Mouse (Mus musculus) layer of hippocampus, postnatal 36 days (tissue): ENCODE results near the gene Pdk1. TPM values are rescaled to one million over a fixed set of nuclear protein-coding genes. Genes with fewer than 3 reads are reported as not detected.

ENCODE experiments used
- DNase-seq, 2 experiments: peaks; one replicate each; pipeline ENCODE4 v3.0.0; 2022
- total RNA-seq, 2 experiments: library from RNA; stranded (reverse); gene quantifications; 2 replicates each; pipeline ENCODE4 v1.2.3; 2021

Pdk1 gene
- total RNA-seq = 10 to 100 TPM; 42.0 to 43.3 TPM

DNA sequence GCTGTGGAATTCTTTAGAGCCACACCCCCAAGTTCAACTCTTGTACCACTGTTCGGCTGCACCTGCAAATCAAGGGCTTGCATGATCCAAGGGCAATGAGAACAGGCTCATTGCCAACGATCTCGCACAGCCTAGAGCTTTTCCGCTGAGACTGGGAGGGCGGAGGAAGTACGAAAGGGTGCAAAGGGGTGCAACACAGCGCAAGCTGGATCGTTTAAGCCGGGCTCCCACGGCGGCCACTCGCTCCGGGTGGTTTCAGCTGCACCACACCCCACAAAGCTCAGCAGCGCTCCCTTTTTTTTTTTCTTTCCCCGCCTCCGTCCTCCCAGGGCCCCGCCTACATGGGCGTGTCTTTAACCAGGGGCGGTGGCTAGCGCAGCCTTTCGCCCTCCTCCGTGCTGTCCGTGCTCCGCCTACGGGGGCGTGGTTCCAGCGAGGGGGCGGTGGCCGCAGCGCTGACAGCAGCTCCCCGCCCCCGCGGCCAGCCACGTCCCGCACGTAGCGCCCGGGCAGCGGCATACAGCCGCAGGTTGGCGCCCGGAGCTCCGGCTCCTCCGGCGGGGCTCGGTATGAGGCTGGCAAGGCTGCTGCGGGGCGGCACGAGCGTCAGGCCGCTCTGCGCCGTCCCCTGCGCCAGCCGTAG is at the start of gene Pdk1:
Gene Pdk1, plus strand, starts transcription at position 424 of the 643 bp plus-strand sequence.
- peak; percentile 97 for DNase-seq

DNA sequence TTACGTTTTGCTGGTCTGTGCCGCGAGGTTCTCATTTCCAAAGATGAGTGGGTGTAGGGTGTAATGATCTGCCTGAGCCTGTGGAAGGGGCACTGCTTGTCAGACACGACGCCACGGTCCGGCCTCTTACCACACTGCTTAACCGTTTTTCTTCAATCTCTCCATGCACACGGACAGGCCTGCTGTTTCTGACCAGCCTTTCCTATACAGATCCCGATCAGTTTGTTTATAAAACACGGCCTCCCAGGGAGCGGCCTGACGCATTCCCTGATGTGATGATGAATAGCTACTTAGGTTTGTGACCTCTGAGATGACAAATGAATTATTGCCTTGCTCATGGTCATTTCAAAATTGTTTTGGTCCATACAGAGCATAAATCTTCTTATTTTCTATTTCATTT is 48.9 kb upstream of the Pdk1 start:
- no peak for DNase-seq

DNA sequence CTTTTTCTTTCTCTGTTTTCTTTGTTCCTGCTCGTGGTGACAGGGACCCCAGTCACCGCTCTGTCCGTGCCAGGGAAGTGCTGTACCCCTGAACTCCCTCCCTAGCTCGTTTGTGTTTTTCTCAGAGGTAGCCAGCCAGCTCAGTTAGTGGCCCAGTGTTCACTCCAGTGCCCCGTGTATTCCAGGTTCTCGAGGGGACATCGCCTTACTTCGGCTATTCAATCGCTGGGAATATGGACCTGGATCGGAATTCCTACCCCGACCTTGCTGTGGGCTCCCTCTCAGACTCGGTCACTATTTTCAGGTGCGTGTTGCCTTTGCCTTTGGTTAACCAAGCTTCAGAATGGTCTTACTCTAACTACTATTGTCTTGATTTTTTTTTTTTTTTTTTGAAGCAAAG is 45.3 kb upstream of the Pdk1 start:
- no peak for DNase-seq

DNA sequence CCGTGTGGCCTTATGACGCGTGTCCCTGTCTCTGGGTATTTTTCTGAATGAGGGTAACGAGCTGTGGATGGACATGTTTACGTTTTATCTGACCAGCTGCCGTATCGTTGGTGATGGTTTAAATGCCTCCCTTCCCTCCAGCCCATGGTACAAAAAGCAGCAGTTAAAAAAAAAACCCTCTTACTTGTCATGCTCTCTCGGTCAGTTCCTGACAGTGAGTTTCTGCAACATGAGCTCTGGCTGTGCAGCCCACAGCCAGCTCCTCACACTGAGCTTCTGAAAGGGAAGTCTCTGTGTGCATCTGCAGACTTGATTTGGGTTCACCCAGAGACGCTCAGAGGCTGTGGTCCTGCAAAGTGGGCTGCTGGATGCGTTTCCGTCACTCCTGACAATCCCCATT is 44.1 kb upstream of the Pdk1 start:
- no peak for DNase-seq

DNA sequence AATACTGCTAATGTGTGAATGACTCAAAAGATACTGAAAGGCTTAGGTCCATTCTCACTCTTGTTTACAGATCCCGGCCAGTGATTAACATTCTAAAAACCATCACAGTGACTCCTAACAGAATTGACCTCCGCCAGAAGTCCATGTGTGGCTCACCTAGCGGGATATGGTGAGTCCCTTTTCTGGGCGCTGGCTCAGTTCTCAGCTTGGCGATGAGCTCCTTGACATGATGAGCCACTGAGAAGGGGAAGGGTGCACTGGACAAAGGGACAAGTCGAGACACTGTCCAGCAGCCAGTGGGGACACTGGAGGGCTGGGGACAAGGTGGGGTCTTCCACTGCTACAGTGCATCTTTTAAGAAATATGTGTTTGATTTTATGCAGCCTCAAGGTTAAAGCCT is 39.4 kb upstream of the Pdk1 start:
- DNase-seq = no peak

DNA sequence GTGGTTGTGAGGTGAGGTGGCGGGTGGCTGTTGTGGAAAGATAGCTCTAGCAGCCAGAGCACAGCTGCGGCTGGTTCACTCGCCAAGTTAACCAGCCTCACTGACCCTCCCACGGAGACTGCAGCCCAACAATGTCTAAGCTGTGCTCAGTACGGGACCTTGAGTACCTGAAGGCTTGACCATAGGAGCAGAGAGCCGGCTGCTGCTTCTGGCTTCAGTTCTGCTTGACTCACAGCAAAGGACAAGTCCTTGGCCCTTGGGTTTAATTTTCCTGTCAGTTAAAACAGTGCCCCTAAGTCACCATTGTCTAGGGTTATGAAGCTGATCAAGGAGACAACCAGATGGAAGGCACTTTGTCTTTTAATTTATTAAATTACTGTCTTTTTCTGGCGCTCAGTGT is 38.7 kb upstream of the Pdk1 start:
- no peak for DNase-seq

DNA sequence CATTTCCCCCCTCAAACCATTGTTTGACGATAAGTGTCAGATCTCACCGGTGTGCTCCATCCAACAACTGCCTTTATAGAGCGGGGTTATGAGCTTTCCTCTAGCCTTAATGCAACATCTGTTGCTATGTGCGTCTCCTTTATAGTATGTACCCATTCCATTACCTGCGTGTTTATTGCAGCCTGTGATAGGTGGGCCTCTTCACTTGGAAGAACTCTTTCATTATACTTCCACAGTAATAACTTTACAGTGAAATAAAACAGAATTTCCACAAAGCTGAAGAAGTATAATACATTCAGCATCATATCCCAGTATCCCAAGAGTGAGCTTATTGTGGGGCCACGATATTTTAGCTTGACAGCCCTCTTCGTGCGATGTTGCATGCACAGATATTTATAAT is 37.5 kb upstream of the Pdk1 start:
- DNase-seq = no peak

DNA sequence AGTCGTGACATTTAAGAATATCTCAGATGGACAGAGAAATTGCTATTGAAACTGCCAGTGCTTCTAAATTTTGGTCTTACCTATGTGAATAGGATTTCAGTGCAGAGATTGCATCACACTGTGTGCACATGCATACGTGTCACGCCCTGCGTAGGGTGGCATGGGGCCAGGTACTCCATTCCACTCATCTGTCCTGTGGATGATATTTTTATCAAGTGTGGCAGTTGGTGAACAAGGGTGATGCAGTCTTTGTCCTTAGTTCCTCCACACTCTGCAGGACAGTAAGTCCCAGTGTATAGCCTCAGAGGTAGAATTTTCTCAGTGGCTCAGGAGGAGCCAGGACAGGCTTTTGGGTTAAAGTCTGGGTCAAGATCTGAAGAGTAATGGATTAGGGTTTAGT is 36.8 kb upstream of the Pdk1 start:
- no peak for DNase-seq

DNA sequence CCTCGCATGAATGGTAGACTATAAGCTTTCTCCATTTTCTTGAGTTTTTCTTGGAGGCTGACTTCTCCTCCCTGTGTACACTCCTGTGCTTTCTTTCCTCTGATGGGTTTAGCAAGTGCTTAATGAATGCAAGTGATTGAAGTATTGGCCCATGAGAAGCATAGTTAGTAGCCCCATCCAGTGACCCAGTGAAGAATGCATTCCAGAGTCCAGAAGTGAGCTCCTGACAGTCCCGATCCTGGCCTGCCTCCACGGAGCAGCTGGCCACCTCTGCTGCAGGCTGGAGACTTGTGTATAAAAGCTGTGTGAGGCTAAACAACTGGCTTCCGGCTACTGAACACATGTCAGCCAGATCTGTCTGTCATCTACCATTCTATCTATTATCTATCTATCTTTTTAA is 35.8 kb upstream of the Pdk1 start:
- DNase-seq = no peak

DNA sequence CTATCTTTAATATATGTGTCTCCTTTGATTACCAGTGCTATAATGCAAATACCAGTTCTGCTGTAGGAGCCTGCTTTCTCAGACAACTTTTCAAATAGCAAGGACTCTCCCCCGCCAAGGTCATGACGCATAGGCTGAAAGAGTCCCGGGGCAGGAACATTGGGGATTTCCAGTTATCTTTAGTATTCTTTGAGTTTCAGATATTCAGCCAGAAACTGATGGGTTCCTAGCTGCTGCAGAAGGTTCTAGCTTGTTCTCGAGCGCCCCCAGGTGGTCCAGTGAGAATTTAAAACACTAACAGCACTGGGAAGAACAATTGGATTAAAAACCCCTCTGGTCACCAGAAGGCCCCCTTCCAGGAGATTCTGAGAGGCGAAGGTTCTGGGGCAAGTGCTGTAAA is 35.2 kb upstream of the Pdk1 start:
- peak; percentile 59 to 64 for DNase-seq

DNA sequence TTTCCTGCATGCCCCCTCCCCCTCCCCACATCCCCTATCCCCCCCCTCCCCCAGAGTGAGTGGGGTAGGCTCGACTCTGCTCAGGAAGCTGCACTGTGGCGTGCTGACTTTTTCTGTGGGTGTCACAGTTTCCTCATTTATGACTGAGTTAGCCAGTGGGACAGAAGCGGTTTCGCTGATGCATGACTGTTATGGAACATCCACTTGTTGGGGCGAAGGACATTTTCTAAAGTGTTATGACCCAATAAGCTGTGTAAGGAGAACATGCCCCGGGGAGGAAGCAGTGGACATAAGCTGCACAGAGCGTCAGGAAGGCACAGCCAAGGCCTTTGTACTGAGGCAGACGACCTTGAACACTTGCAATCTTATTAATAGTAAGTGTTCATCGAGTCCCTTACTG is 29.7 kb upstream of the Pdk1 start:
- DNase-seq = no peak

DNA sequence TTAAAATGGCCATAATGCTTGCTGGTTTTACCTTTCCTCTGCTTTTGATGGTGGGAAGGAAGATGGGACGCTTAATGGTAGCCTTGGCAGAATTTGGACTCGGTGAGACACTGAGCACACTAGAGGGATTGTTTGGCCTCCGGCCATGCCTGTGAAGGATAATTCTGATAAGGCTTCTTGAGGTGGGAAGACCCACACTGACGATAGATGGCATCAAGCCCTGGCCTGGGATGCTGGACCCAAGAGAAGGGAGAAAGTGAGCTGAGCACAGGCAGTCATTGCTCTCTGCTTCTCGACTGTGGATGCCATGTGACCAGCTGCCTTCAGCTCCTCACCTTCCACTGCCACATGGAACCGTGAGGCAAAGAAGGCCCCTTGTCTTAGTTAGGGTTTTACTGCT is 28.1 kb upstream of the Pdk1 start:
- no peak for DNase-seq

DNA sequence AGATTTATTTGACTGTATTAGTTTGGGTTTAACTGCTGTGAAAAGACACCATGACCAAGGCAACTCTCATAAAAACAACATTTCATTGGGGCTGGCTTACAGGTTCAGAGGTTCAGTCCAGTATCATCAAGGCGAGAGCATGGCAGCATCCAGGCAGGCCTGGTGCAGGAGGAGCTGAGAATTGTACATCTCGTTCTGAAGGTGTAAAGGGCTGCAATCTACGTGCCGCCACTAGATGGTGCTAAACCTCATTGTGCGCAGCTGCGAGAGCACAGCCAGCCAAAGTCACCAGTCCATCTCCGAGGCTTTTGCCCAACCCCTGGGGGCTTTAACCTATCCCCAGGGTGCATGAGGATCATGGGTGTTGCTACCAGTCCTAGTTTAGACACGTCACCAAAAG is 20.9 kb upstream of the Pdk1 start:
- peak; percentile 35 to 51 for DNase-seq

DNA sequence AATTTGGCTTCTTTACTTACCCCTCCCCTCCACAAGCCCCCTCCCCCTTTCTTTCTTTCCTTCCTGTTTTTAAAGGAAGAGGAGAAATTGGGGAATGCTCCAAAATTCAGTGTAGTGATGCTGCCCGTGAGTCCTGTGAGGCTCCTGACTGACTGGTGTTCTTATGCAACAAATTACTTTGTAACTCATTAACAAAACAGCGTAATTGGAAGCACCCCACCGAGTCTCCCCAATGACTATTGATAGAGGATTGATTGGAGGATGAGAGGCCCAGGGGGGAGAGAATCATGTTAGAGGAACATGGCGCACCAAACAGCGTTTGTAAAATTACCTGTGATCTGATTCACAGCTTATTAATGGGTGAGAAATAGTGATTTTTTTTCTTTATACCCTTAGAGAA is 17.9 kb upstream of the Pdk1 start:
- no peak for DNase-seq

DNA sequence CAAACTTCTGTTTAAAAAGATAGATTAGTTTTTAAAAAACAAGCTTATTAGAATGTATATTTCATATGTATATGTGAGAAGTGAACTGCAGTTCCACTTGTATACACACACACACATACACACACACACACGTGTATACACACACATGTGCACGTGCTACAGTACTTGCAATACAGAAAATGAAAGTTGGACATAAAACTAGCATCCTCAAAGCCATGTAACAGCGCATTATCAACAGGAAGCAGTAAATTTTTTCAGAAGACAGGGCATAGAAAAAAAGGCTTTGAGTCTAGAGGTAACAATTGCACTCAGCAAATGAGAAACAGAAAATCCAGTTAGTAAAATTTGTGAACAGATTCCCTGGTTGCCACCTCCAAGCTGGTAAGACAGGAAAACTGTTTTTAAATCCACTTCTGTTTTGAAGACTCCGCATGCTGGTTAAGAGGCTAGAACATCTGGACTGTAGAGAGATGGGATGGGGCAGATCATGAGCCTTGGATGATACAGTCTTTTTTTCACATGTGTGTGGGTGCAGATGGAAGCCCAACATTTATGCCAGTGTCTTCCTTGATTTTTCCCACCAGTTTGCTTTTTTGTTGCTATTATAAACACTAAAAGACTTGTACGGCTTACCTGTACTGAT is 9.4 kb upstream of the Pdk1 start:
- no peak for DNase-seq

DNA sequence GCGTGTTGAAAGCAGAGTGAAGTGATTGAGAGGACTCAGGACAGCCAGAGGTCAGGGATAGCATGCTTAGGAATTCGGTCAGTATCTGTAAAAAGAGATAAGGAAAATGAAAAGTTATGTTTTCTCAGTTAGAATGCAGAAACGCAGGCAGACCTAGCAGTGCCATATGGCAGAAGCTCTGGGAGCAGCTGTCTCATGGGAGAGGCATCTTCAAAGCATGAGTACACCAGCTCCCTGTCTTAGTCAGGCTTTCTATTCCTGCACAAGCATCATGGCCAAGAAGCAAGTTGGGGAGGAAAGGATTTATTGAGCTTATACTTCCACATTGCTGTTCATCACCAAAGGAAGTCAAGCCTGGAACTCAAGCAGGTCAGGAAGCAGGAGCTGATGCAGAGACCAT is 8.0 kb upstream of the Pdk1 start:
- peak; percentile 63 to 67 for DNase-seq

DNA sequence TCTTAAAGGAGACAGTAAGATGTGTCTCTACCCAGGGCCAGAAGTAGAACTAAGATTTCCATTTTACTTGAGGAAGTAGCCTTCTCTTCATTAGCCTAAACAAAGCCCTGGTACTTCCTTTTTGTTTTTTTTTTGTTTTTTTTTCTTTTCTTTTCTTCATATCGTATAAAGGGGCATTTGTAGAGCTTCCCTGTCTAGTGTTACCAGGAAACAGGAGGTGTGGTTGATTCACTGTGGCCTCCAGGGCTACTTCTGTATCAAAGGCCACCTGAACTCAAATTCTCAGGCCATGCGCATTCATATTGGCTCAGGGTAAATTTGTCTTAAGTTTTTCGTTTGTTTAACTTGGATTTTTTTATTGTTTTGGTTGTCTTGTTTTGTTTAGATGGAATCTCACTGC is 7.1 kb upstream of the Pdk1 start:
- no peak for DNase-seq

DNA sequence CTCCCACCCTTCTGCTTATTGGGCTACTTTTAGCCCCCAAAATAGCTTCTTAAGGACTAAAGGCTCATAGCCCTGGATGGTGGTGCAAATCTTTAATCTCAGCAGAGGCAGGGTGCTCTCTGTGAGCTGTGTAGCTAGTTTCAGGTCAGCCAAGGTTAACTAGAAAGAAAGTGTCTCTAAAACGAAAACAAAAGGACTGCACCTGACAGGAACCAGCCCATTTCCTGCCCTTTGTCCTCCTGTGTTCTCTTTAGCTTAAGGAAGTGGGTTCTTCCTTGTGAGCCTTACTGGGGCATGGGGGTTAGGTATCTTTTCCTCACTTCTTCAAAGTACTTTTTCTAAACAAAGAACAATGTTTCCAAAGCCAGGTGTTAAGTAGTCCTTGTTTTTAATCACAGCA is 6.5 kb upstream of the Pdk1 start:
- no peak for DNase-seq

DNA sequence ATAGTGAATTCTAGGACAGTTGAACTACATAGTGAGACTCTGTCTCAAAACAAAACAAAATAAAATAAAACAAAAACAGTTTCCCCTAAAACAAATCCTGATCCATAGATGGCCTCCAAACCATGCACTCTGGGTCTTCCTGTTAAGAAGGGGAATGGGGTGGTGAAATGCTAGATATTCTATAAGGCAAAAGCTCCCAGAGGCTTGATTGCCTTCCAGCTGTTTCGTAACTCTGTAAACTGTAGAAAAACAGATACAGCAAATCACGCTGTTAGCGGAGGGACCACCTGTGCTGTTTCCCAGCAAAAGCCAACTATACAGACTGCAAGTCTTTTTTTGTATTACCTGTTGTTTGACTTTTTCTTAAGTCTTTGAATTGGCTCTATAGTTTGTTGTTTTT is 6.0 kb upstream of the Pdk1 start:
- no peak for DNase-seq

DNA sequence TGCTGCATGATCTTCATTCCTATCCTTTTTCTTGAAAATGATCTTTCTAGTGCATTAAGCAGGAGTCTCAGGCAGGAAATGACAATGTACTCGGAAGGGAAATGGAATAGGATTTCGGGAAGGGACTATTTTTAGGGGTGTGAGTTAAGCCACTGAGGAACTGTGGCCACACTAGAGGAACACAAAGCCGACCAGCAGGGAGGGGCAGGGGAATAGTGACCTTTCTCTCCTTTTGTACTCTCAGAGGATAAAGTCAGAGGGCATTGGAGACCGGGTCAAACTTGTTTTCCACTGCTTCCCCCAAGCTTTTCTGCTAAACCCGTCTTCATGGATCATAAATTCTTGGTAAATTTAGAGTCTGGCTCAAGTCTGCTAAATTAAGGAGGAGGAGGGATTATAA is 5.5 kb upstream of the Pdk1 start:
- no peak for DNase-seq

DNA sequence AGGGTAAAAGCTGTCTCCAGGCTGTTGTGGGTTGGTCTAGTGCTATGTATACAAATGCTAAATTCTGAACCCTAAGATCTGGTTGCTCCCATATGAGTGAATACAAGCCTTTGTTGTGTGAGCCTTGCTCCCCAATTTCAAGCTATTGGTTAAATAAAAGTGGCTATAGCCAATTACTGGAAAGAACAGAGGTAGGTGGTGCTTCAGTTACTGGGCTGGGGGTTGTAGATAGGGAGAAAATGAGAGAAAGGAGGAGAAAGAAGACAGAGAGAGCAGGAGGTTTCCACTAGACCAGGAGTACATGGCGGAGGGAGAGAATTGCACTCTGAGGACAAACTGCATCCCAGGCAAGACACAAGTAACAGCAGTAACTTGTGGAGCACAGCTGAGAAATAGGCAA is 4.8 kb upstream of the Pdk1 start:
- no peak for DNase-seq

DNA sequence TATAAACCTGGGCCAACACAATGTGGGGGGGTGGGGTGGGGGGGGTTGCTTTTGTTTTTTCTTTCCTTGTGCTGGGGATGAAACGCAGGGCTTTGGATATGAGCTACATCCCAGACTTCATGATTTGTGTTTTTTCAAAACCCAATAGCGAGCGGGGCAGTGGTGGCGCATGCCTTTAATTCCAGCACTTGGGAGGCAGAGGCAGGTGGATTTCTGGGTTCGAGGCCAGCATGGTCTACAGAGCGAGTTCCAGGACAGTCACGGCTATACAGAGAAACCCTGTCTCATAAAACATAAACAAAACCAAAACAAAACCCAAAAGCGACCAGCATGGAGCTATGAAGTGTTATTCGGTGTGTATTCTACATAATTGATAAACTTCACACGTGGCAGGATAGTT is 883 bp upstream of the Pdk1 start:
- no peak for DNase-seq

DNA sequence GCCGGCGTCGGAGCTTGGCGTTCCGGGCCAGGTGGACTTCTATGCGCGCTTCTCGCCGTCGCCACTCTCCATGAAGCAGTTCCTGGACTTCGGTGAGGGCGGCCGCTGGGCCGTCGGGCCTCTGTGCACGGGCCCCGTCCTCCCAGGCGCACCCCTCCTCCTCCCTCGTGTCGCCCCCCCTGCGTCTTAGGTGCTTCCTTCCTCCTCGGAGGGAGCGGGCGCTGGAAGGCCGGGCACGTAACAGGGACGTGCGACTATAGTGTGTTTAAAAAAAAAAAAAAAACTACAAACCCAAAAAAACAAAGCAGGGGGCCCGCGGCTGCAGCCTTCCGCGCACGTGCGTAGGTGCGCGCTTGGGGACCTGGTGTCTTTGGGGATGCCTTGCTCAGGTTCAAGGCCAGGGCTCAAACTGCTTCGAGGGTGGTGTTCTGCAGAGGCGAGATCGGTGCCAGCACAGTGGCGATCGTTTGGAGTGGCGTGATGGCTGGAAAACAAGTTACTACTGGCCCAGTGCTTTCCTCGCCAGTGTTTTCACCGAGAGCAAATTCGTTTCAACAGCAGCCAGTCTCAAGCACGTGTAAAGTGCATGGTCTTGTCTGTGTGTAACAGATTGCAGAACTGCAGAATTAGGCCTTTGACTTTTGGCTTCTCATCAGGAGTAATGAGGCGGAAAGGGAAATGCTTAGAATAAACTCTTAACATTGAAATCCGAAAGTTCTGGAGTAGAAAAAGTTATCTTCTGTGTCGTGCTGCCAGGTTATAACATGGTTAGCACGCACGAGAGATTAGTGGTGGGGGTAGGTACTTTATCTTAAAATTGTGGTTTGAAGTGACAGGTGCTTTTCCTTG is 674 bp downstream of the Pdk1 start:
- DNase-seq = peak in 1 of 2 experiments; percentile 34

DNA sequence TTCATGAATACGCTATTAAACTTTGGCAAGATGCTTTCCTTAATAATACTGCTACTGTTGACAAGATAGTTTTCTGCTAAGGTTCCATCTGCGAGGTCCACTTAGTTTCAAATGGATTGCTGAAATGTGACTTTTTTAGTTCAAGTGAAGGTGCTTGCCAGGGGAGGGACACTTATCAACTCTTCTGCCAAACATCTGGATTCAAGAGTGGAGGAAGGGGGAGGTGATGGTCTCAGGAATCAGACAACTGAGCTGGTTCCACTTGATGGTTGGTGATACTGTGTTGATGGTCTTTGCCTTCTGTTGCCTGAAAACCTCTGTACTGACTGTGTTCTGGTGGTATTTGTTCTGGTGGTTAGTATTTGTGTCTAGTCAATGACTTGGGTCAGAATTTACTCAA is 1.4 kb downstream of the Pdk1 start:
- DNase-seq = no peak
